Mouse (Mus musculus) liver, embryonic 14.5 days (tissue): ENCODE measurements around the gene Rnf115. TPM values are rescaled to one million over a fixed set of nuclear protein-coding genes. Genes with fewer than 3 reads are reported as not detected.

ENCODE experiments used
- ATAC-seq: fragments of 200-750 bp; cut with Nextera tagmentation; 2 replicates; pipeline ENCODE4 v1.8.0; 2017; ENCODE audit warnings: moderate number of reproducible peaks, mild to moderate bottlenecking, moderate library complexity; ENCODE audit not compliant: insufficient read depth
- DNase-seq, 3 experiments: peaks; one replicate each; pipeline ENCODE4 v3.0.0-alpha.2; 2012 to 2013; ENCODE audit warnings: low read depth in 3 of 3, low spot score in 3 of 3
- H3K27ac ChIP-seq: fragments of 300-500 bp; sonication (generic); 2 replicates; pipeline ENCODE4 v1.5.1; 2014; ENCODE audit warnings: moderate library complexity, mild to moderate bottlenecking, control low read depth, inconsistent platforms
- H3K27me3 ChIP-seq: fragments of 300-500 bp; sonication (generic); 2 replicates; pipeline ENCODE4 v1.6.1; 2014; ENCODE audit warnings: mild to moderate bottlenecking, low read length, moderate library complexity; ENCODE audit not compliant: control insufficient read depth, insufficient read depth
- H3K36me3 ChIP-seq: fragments of 300-500 bp; sonication (generic); replicated peaks from 2 replicates; pipeline ENCODE4 v1.6.1; 2014; ENCODE audit warnings: low read depth; ENCODE audit not compliant: control insufficient read depth, insufficient read depth
- H3K4me1 ChIP-seq, 2 experiments: fragments of 200-500 bp in 1 of 2; fragments of 300-500 bp in 1 of 2; sonication (generic) in 1 of 2; replicated peaks; 2 replicates each; pipeline ENCODE4 v1.6.1; 2012 to 2014; ENCODE audit warnings: antibody characterized with exemption in 1 of 2, inconsistent platforms in 1 of 2, low read length in 1 of 2; ENCODE audit not compliant: control insufficient read depth in 2 of 2, insufficient read depth in 2 of 2
- H3K4me2 ChIP-seq: fragments of 300-500 bp; sonication (generic); 2 replicates; pipeline ENCODE4 v1.6.1; 2014; ENCODE audit warnings: low read depth, mild to moderate bottlenecking, control low read depth, moderate library complexity
- H3K4me3 ChIP-seq, 2 experiments: fragments of 200-500 bp in 1 of 2; fragments of 300-500 bp in 1 of 2; sonication (generic) in 1 of 2; 2 replicates each; pipeline ENCODE4 v1.5.1; 2012 to 2014; ENCODE audit warnings: low read depth in 2 of 2, low read length in 2 of 2, mild to moderate bottlenecking in 2 of 2, control low read depth in 1 of 2, inconsistent platforms in 1 of 2, moderate library complexity in 1 of 2; ENCODE audit not compliant: insufficient read depth in 1 of 2
- H3K9ac ChIP-seq: fragments of 300-500 bp; sonication (generic); replicated peaks from 2 replicates; pipeline ENCODE4 v1.6.1; 2014; ENCODE audit warnings: mild to moderate bottlenecking, control low read depth, moderate library complexity
- H3K9me3 ChIP-seq: fragments of 300-500 bp; sonication (generic); 2 replicates; pipeline ENCODE4 v1.6.1; 2016; ENCODE audit warnings: low read length, mixed read lengths; ENCODE audit not compliant: control insufficient read depth
- CTCF ChIP-seq: IDR thresholded peaks from 2 replicates; pipeline ENCODE4 v1.5.1; 2016; ENCODE audit warnings: antibody characterized with exemption, low read depth, control low read depth
- EP300 ChIP-seq: IDR thresholded peaks from 2 replicates; pipeline ENCODE4 v1.6.1; 2016; ENCODE audit warnings: antibody characterized with exemption, low read depth
- whole genome bisulfite sequencing: fragments of 180-500 bp; shearing (Covaris S2); extraction: QIAGEN DNeasy Blood & Tissue Kit; methylation state at CpG from one replicate; pipeline ENCODE4 v1.1.7; 2014; ENCODE audit not compliant: insufficient replicate concordance; 5-methylcytosine and 5-hydroxymethylcytosine counted together
- polyA plus RNA-seq, 2 experiments: library from polyadenylated mRNA; depleted of rRNA in 1 of 2; stranded (reverse) in 1 of 2; unstranded in 1 of 2; fragments of >200 nt; fragmentation: Nextera tagmentation in 1 of 2; extraction: Ambion mirVana in 1 of 2; gene quantifications; 2 replicates each; pipeline versions ENCODE4 v1.2.1 to v1.2.3; 2012 to 2014

Gene Rnf115
- polyA plus RNA-seq (2012; rRNA removed) (9.6 and 12.4 TPM in 2 replicates), polyA plus RNA-seq (2014; fragmentation: Nextera tagmentation; extraction: Ambion mirVana) (28.2 and 33.0 TPM in 2 replicates)

GRCm38 (mm10) chr3:96727343-96727827, at the start of gene Rnf115, which contains the start of gene Polr3c:
Rnf115 (plus strand) TSS chr3:96727664.
Polr3c (minus strand) TSS chr3:96727628.
- no peaks in the 10 kb centered on the region for H3K9me3 ChIP-seq
- under 1% methylated on average over 52 of the region's 52 CpGs for WGBS
- peaks cover 3% of the 10 kb centered on the region; the same call in 1 of the 2 replicates for H3K36me3 ChIP-seq
- DNase-seq (peak; percentile 92), ATAC-seq (peak; percentile 99)
- H3K4me1 ChIP-seq, result peaks cover 13 to 15% of the 10 kb centered on the region in 2 experiments
- H3K27ac ChIP-seq, result peak within 1 kb of the TSS; percentile 82
- no peaks in the 10 kb centered on the region for H3K27me3 ChIP-seq
- H3K4me2 ChIP-seq, result peak within 1 kb of the TSS; percentile 90
- H3K4me3 ChIP-seq, result peak within 1 kb of the TSS; percentile 91 to 100
- TF ChIP-seq EP300 (no peak), CTCF (no peak)
- H3K9ac ChIP-seq, result peak within 1 kb of the TSS; percentile 95

GRCm38 (mm10) chr3:96678456-96678855, 49.0 kb upstream of the Rnf115 start:
- no peak overlapping the region for H3K4me3 ChIP-seq
- no peak for DNase-seq
- no peak overlapping the region for H3K9ac ChIP-seq
- no peak overlapping the region for H3K27ac ChIP-seq
- H3K4me2 ChIP-seq, result no peak overlapping the region
- H3K27me3 ChIP-seq, result peaks cover 1% of the 10 kb centered on the region
- WGBS, result 58% methylated on average over 7 of the region's 7 CpGs
- no peaks in the 10 kb centered on the region for H3K9me3 ChIP-seq
- TF ChIP-seq CTCF, result no peak
- no peak for TF ChIP-seq EP300
- no peak for ATAC-seq
- H3K4me1 ChIP-seq, result peaks cover 0 to 6% of the 10 kb centered on the region in 2 experiments; a peak in 3 of 4 replicates
- no peaks in the 10 kb centered on the region for H3K36me3 ChIP-seq

GRCm38 (mm10) chr3:96679159-96679674, 48.2 kb upstream of the Rnf115 start:
- Histone ChIP-seq H3K4me2 (no peak overlapping the region), H3K27ac (no peak overlapping the region), H3K27me3 (peaks cover 6% of the 10 kb centered on the region), H3K9me3 (no peaks in the 10 kb centered on the region), H3K9ac (no peak overlapping the region), H3K36me3 (no peaks in the 10 kb centered on the region), H3K4me1 (peaks cover 0 to 6% of the 10 kb centered on the region in 2 experiments; a peak in 3 of 4 replicates), H3K4me3 (no peak overlapping the region)
- DNase-seq (no peak), ATAC-seq (peak; percentile 50; the same call in 1 of the 2 replicates)
- TF ChIP-seq CTCF (no peak), EP300 (no peak)
- WGBS, result 9% methylated on average over 5 of the region's 5 CpGs

GRCm38 (mm10) chr3:96680269-96680956, 47.1 kb upstream of the Rnf115 start:
- Histone ChIP-seq H3K27me3 (peaks cover 17% of the 10 kb centered on the region), H3K9ac (no peak overlapping the region)

GRCm38 (mm10) chr3:96683496-96683895, 44.0 kb upstream of the Rnf115 start:
- peaks cover 23% of the 10 kb centered on the region for H3K27me3 ChIP-seq
- no peaks in the 10 kb centered on the region for H3K9me3 ChIP-seq
- H3K4me3 ChIP-seq, result no peak overlapping the region
- no peak overlapping the region for H3K9ac ChIP-seq
- no peak overlapping the region for H3K4me2 ChIP-seq
- H3K27ac ChIP-seq, result no peak overlapping the region
- DNase-seq, result no peak
- no peak for ATAC-seq
- peaks cover 0 to 6% of the 10 kb centered on the region in 2 experiments; a peak in 3 of 4 replicates for H3K4me1 ChIP-seq
- no peak for TF ChIP-seq CTCF
- WGBS, result 73% methylated on average over 3 of the region's 3 CpGs
- H3K36me3 ChIP-seq, result no peaks in the 10 kb centered on the region

More at GRCm38 (mm10) chr3:96680269-96680956, 47.1 kb upstream of the Rnf115 start:
- Histone ChIP-seq H3K36me3 (no peaks in the 10 kb centered on the region), H3K4me1 (peaks cover 0 to 6% of the 10 kb centered on the region in 2 experiments; a peak in 3 of 4 replicates), H3K4me3 (no peak overlapping the region), H3K9me3 (no peaks in the 10 kb centered on the region), H3K27ac (no peak overlapping the region), H3K4me2 (no peak overlapping the region)
- no peak for TF ChIP-seq CTCF
- WGBS, result 22% methylated on average over 12 of the region's 12 CpGs
- ATAC-seq (no peak), DNase-seq (no peak)
